Mouse (Mus musculus): ENCODE results near the gene Klhdc10.

- TF ChIP-seq CTCF (IDR thresholded peaks at IDR 0.05; ENCODE audit: borderline replicate concordance, insufficient read depth, low read depth, low read length) (no peak), POLR2A (IDR thresholded peaks at IDR 0.05; ENCODE audit: borderline replicate concordance, insufficient read depth, low read length) (no peak)
Observed at GRCm38 (mm10) chr6:30456991-30457390, 55.3 kb downstream of the Klhdc10 start.

All from cerebellum, adult 2 months (tissue).